Mouse (Mus musculus): ENCODE results near the gene Nop14. TPM values are rescaled to one million over a fixed set of nuclear protein-coding genes. Genes with fewer than 3 reads are reported as not detected.

Nop14 gene
- polyA plus RNA-seq, 1 experiment = 9.6 TPM

DNA sequence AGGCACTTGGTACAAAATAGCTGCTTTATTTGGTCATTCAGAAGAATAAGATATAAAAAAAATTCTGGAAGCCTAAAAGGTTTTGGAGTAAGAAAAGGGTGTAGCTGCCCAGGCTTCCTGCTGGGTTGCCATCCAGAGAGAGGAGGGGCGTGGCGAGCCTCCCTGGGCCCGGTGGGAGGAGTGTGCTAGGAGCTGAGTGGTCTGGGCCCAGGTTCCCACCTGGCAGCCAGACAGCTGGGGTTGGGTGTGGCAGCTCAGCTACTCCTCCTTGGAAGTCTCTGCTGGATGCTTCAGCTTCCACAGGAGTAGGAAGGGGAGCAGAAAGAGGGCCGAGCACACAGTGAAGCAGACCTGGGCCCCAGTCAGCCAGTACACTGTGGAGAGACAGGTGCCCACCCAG is 26.3 kb downstream of the Nop14 start:
- 71% methylated on average over 4 of the region's 4 CpGs for WGBS
- Histone ChIP-seq H3K27me3 (replicated peaks; ENCODE audit: control insufficient read depth, insufficient read depth, low read length) (no peaks in the 10 kb centered on the region), H3K27ac (ENCODE audit: insufficient read depth, low read depth, low read length) (no peak overlapping the region), H3K36me3 (ENCODE audit: control insufficient read depth, insufficient read depth, low read length) (no peaks in the 10 kb centered on the region), H3K4me1 (ENCODE audit: control insufficient read depth, insufficient read depth, low read length) (no peaks in the 10 kb centered on the region; the same call in 1 of the 2 replicates), H3K4me3 (ENCODE audit: insufficient read depth, low read depth, low read length) (no peak overlapping the region)
- DNase-seq = no peak
- no peak for TF ChIP-seq CTCF (conservative IDR thresholded peaks at IDR 0.05; ENCODE audit: insufficient read depth, insufficient read length, low read depth, low read length)
- TF ChIP-seq POLR2A (IDR thresholded peaks at IDR 0.05; ENCODE audit: low read depth, low read length) = no peak

DNA sequence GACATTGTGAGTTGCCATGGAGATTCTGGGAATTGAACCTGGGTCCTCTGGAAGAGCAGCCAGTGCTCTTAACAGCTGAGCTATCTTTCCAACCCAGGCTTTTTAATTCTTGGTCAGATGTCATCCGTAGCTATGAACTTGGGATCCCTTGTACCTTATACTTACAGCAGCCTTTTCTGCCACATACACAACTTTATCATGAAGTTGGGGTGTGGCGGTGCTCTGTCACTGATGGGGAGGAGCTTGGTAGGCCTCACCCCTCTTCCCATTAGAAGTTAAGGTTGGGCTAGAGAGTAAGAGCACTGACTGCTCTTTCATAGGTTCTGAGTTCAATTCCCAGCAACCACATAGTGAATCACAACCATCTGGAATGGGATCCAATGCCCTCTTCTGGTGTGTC is 27.0 kb downstream of the Nop14 start:
- no peak for DNase-seq
- no peaks in the 10 kb centered on the region for H3K36me3 ChIP-seq (ENCODE audit: control insufficient read depth, insufficient read depth, low read length)
- H3K4me3 ChIP-seq (ENCODE audit: insufficient read depth, low read depth, low read length) = no peak overlapping the region
- 97% methylated on average over 2 of the region's 2 CpGs for WGBS
- H3K27me3 ChIP-seq (replicated peaks; ENCODE audit: control insufficient read depth, insufficient read depth, low read length) = no peaks in the 10 kb centered on the region
- no peaks in the 10 kb centered on the region; the same call in 1 of the 2 replicates for H3K4me1 ChIP-seq (ENCODE audit: control insufficient read depth, insufficient read depth, low read length)
- H3K27ac ChIP-seq (ENCODE audit: insufficient read depth, low read depth, low read length) = no peak overlapping the region
- TF ChIP-seq POLR2A (IDR thresholded peaks at IDR 0.05; ENCODE audit: low read depth, low read length) (no peak), CTCF (conservative IDR thresholded peaks at IDR 0.05; ENCODE audit: insufficient read depth, insufficient read length, low read depth, low read length) (no peak)

DNA sequence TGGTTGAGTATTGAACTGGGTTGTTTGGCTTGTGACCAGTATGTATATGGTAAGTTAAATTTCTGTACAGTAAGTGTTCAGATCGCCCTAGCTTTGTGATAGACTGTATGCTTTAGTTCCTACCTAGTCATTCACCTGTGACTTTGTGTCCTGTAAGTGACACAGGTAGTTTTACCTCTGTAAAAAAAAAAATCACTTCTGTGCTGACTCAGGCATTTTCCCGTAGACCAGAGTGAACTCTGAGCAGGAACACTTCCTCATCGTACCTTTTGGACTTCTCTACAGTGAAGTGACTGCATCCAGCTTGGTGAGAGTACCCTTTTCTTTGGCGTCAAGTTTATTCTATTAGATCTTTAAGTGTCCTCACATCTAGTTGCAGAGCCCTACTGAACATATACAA is 50.0 kb downstream of the Nop14 start:
- no peak overlapping the region for H3K4me3 ChIP-seq (ENCODE audit: insufficient read depth, low read depth, low read length)
- no peaks in the 10 kb centered on the region for H3K27me3 ChIP-seq (replicated peaks; ENCODE audit: control insufficient read depth, insufficient read depth, low read length)
- no peaks in the 10 kb centered on the region for H3K4me1 ChIP-seq (ENCODE audit: control insufficient read depth, insufficient read depth, low read length)
- H3K36me3 ChIP-seq (ENCODE audit: control insufficient read depth, insufficient read depth, low read length) = peaks cover 4% of the 10 kb centered on the region; the same call in 1 of the 2 replicates
- TF ChIP-seq CTCF (conservative IDR thresholded peaks at IDR 0.05; ENCODE audit: insufficient read depth, insufficient read length, low read depth, low read length) (no peak), POLR2A (IDR thresholded peaks at IDR 0.05; ENCODE audit: low read depth, low read length) (no peak)
- 72% methylated on average over 4 of the region's 4 CpGs for WGBS
- H3K27ac ChIP-seq (ENCODE audit: insufficient read depth, low read depth, low read length) = no peak overlapping the region
- peak; percentile 43 for DNase-seq

DNA sequence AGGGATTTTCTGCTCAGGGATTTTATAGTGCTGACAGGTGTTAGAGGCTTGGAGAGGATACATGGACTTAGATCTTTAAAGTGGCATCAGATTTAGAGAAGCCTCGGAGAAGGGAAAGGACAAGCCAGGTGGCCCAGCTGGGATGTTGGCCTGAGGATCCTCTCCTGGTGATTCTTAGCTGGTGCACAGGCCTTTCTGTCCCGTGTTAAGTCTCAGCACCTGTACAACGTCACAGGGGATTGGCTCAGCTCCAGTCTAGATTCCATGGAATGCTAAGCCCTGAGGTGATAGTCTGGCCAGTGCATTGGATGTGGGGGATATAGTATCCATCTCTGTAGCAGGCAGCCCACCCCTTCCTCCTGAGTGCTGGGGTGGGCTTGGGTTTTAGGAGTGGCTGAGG is 51.7 kb downstream of the Nop14 start:
- Histone ChIP-seq H3K27ac (ENCODE audit: insufficient read depth, low read depth, low read length) (no peak overlapping the region), H3K27me3 (replicated peaks; ENCODE audit: control insufficient read depth, insufficient read depth, low read length) (no peaks in the 10 kb centered on the region), H3K4me1 (ENCODE audit: control insufficient read depth, insufficient read depth, low read length) (no peaks in the 10 kb centered on the region), H3K4me3 (ENCODE audit: insufficient read depth, low read depth, low read length) (no peak overlapping the region), H3K36me3 (ENCODE audit: control insufficient read depth, insufficient read depth, low read length) (peaks cover 1% of the 10 kb centered on the region; the same call in 1 of the 2 replicates)
- 43% methylated on average over 3 of the region's 3 CpGs for WGBS
- DNase-seq = no peak
- no peak for TF ChIP-seq CTCF (conservative IDR thresholded peaks at IDR 0.05; ENCODE audit: insufficient read depth, insufficient read length, low read depth, low read length)
- no peak for TF ChIP-seq POLR2A (IDR thresholded peaks at IDR 0.05; ENCODE audit: low read depth, low read length)

DNA sequence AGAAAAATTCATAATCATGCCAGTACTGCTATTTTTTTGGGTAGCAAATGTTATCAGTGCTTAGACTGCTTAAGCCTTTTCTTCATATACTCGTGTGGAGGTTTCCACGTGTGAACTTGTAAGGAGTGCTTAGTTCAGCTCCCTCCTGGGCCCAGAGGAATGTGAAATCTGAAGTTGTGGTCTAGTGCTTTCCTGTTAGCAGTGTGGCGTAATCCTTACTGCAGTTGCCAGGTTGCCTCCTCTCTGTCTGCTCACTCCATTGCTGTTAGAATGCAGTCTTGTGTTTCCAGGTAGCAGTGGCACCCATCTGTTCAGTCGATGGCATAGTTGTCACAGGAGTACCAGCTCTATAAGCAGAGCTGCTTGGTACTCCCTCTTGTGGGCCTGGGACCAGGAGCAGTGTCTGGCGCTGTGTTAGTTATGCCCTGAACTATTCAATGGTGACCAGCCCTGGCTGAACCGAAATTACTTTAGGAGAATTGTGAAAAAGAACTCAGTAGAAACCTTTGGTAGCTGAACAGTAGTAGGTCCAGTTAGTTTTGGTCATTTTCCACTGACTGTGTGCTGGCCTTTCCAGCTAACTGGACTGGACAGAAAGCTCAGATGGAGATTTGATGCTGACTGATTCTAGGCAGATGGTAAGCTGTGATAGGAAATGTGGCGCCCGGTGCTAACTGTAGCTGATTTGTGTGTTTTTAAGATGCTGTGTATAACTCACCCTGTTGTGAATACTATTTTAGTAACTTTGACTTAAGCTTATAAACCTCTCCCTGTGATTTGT is 52.7 kb downstream of the Nop14 start:
- TF ChIP-seq POLR2A (IDR thresholded peaks at IDR 0.05; ENCODE audit: low read depth, low read length) = no peak
- no peak; the same call in 1 of the 2 replicates for TF ChIP-seq CTCF (conservative IDR thresholded peaks at IDR 0.05; ENCODE audit: insufficient read depth, insufficient read length, low read depth, low read length)
- Histone ChIP-seq H3K4me3 (ENCODE audit: insufficient read depth, low read depth, low read length) (no peak overlapping the region), H3K36me3 (ENCODE audit: control insufficient read depth, insufficient read depth, low read length) (peaks cover 1% of the 10 kb centered on the region), H3K27me3 (replicated peaks; ENCODE audit: control insufficient read depth, insufficient read depth, low read length) (no peaks in the 10 kb centered on the region), H3K4me1 (ENCODE audit: control insufficient read depth, insufficient read depth, low read length) (no peaks in the 10 kb centered on the region), H3K27ac (ENCODE audit: insufficient read depth, low read depth, low read length) (no peak overlapping the region)
- no peak for DNase-seq
- 71% methylated on average over 8 of the region's 8 CpGs for WGBS

DNA sequence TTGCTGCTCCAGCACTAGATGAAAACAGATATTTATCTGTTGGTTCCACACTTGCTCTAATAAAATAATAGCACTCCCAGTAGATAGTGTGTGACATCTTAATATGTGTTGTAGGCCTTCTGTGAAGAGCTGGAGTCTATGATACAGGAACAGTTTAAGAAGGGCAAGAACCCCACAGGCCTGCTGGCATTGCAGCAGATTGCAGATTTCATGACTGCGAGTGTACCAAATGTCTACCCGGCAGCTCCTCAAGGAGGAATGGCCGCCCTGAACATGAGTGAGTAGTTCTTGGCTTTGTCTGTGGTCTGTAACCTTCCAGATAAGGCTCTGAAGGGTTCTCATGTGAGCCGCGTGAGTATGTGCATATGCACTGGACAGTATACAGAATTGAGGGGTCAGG is 55.4 kb downstream of the Nop14 start:
- TF ChIP-seq CTCF (conservative IDR thresholded peaks at IDR 0.05; ENCODE audit: insufficient read depth, insufficient read length, low read depth, low read length) = no peak
- no peak for TF ChIP-seq POLR2A (IDR thresholded peaks at IDR 0.05; ENCODE audit: low read depth, low read length)
- Histone ChIP-seq H3K27me3 (replicated peaks; ENCODE audit: control insufficient read depth, insufficient read depth, low read length) (no peaks in the 10 kb centered on the region), H3K4me1 (ENCODE audit: control insufficient read depth, insufficient read depth, low read length) (no peaks in the 10 kb centered on the region), H3K4me3 (ENCODE audit: insufficient read depth, low read depth, low read length) (no peak overlapping the region), H3K36me3 (ENCODE audit: control insufficient read depth, insufficient read depth, low read length) (peaks cover 1% of the 10 kb centered on the region), H3K27ac (ENCODE audit: insufficient read depth, low read depth, low read length) (no peak overlapping the region)
- no peak for DNase-seq
- WGBS = 92% methylated on average over 5 of the region's 5 CpGs

DNA sequence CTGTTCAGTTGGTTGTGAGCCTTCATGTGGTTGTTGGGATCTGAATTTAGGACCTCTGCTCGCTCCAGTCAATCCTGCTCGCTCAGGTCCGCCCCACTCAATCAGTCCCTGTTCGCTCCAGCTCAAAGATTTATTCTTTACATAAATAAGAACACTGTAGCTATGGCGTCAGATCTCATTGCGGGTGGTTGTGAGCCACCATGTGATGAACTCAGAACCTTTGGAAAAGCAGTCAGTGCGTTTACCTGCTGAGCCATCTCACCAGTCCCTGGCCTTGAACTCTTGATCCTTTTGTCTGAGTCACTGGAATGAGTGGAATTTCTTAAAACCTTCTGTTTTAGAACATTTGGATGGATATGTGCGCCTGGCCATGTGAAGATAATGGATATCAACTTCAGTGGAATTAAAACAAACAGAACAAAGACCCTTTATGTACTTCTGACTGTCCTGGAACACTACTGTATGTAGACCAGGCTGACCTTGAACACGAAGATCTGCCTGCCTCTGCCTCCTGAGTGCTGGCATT is 66.7 kb downstream of the Nop14 start:
- Histone ChIP-seq H3K4me1 (ENCODE audit: control insufficient read depth, insufficient read depth, low read length) (peaks cover 19% of the 10 kb centered on the region), H3K27ac (ENCODE audit: insufficient read depth, low read depth, low read length) (no peak overlapping the region), H3K36me3 (ENCODE audit: control insufficient read depth, insufficient read depth, low read length) (no peaks in the 10 kb centered on the region), H3K27me3 (replicated peaks; ENCODE audit: control insufficient read depth, insufficient read depth, low read length) (no peaks in the 10 kb centered on the region), H3K4me3 (ENCODE audit: insufficient read depth, low read depth, low read length) (no peak overlapping the region)
- WGBS = 97% methylated on average over 9 of the region's 9 CpGs
- DNase-seq = no peak
- TF ChIP-seq POLR2A (IDR thresholded peaks at IDR 0.05; ENCODE audit: low read depth, low read length) (no peak), CTCF (conservative IDR thresholded peaks at IDR 0.05; ENCODE audit: insufficient read depth, insufficient read length, low read depth, low read length) (no peak)
